ENCODE assay signal across 26 mouse cellular contexts in genomic region chr11:63833480-63833879, GRCm38 (mm10).
DNase-seq lines count a peak whose midpoint lies in the region; ATAC-seq and TF ChIP-seq lines count a peak whose summit lies in the region.
"Had no signal": no experiment of that assay in that cellular context is flagged by ENCODE, and none has a peak within 500 bp of the region (broad histone marks: within the 10 kb centered on the region; RNA-seq: fewer than 3 reads in every experiment).

No protein-coding gene starts in this region.

- TF ChIP-seq CTCF in forebrain, postnatal 0 days (IDR thresholded peaks at IDR 0.05; ENCODE audit: low read depth) = no peak

- no peaks in the 10 kb centered on the region for H3K36me3 ChIP-seq in midbrain, embryonic 11.5 days (ENCODE audit: control insufficient read depth, insufficient read depth, low read length)
- no peaks in the 10 kb centered on the region for H3K36me3 ChIP-seq in midbrain, embryonic 15.5 days (replicated peaks)
- H3K36me3 ChIP-seq in heart, embryonic 14.5 days (ENCODE audit: control insufficient read depth, insufficient read depth, low read length) = no peaks in the 10 kb centered on the region
- no peaks in the 10 kb centered on the region for H3K36me3 ChIP-seq in forebrain, postnatal 0 days (ENCODE audit: insufficient read depth)
- H3K36me3 ChIP-seq: embryonic facial prominence, embryonic 12.5 days; hindbrain, embryonic 13.5 days; kidney, embryonic 15.5 days; limb, embryonic 15.5 days; midbrain, embryonic 12.5 days had no signal

- no peak overlapping the region for H3K4me2 ChIP-seq in midbrain, embryonic 11.5 days
- H3K4me2 ChIP-seq in midbrain, embryonic 15.5 days = no peak overlapping the region
- H3K4me2 ChIP-seq in heart, embryonic 14.5 days (ENCODE audit: low read length) = peak overlapping the region; percentile 51
- no peak overlapping the region for H3K4me2 ChIP-seq in forebrain, postnatal 0 days (ENCODE audit: low read depth)
- H3K4me2 ChIP-seq: embryonic facial prominence, embryonic 12.5 days; hindbrain, embryonic 13.5 days; kidney, embryonic 15.5 days; limb, embryonic 15.5 days; lung, embryonic 14.5 days; midbrain, embryonic 12.5 days had no signal

- WGBS in midbrain, embryonic 11.5 days = 90% methylated on average over 3 of the region's 3 CpGs
- WGBS in midbrain, embryonic 15.5 days = 91% methylated on average over 3 of the region's 3 CpGs
- 52% methylated on average over 3 of the region's 3 CpGs for WGBS in heart, embryonic 14.5 days
- 64% methylated on average over 3 of the region's 3 CpGs for WGBS in forebrain, postnatal 0 days

- H3K27ac ChIP-seq in midbrain, embryonic 11.5 days (ENCODE audit: low read depth, low read length) = no peak overlapping the region
- no peak overlapping the region for H3K27ac ChIP-seq in midbrain, embryonic 15.5 days
- H3K27ac ChIP-seq in heart, embryonic 14.5 days (replicated peaks in 1 of 2; ENCODE audit: control insufficient read depth in 1 of 2, insufficient read depth in 1 of 2, low read depth in 2 of 2, low read length in 2 of 2) = peak overlapping the region; percentile 93 to 95
- no peak overlapping the region for H3K27ac ChIP-seq in forebrain, postnatal 0 days (ENCODE audit: low read depth, low read length)
- H3K27ac ChIP-seq: embryonic facial prominence, embryonic 12.5 days; hindbrain, embryonic 13.5 days; kidney, embryonic 15.5 days; limb, embryonic 15.5 days; liver, embryonic 14.5 days; midbrain, embryonic 12.5 days had no signal

- DNase-seq in midbrain, embryonic 11.5 days (ENCODE audit: low spot score, missing footprints) = peak; percentile 64
- peak; percentile 16 for DNase-seq in heart, adult 8-10 months (ENCODE audit: low spot score)
- DNase-seq in heart, postnatal 4 days = peak; percentile 18
- no peak for DNase-seq in frontal cortex, postnatal 14 days (ENCODE audit: low spot score in 2 of 2)
- DNase-seq in forebrain, postnatal 0 days = no peak
- DNase-seq in kidney, postnatal 4 days = no peak
- DNase-seq: adrenal gland, adult 8-10 months; cerebellum, adult 8-10 months; cerebellum, postnatal 25 days; kidney, adult 11 months; kidney, postnatal 25 days; lung, embryonic 14.5 days; lung, postnatal 14 days; retina, postnatal 1 day; right cerebral cortex, postnatal 14 days; thymus, postnatal 4 days had no signal

- no peaks in the 10 kb centered on the region for H3K27me3 ChIP-seq in midbrain, embryonic 11.5 days (ENCODE audit: control insufficient read depth, insufficient read depth, low read length)
- H3K27me3 ChIP-seq in midbrain, embryonic 15.5 days (replicated peaks) = no peaks in the 10 kb centered on the region
- no peaks in the 10 kb centered on the region for H3K27me3 ChIP-seq in heart, embryonic 14.5 days (ENCODE audit: control insufficient read depth, insufficient read depth, low read length)
- no peaks in the 10 kb centered on the region for H3K27me3 ChIP-seq in forebrain, postnatal 0 days (ENCODE audit: insufficient read depth, low read length)
- H3K27me3 ChIP-seq: embryonic facial prominence, embryonic 12.5 days; hindbrain, embryonic 13.5 days; kidney, embryonic 15.5 days; limb, embryonic 15.5 days; midbrain, embryonic 12.5 days had no signal

- no peak overlapping the region for H3K4me3 ChIP-seq in midbrain, embryonic 11.5 days (ENCODE audit: low read depth, low read length)
- H3K4me3 ChIP-seq in midbrain, embryonic 15.5 days = no peak overlapping the region
- peak overlapping the region in 1 of 2 experiments; percentile 10; a peak in 1 of 4 replicates for H3K4me3 ChIP-seq in heart, embryonic 14.5 days (ENCODE audit: control insufficient read depth in 1 of 2, insufficient read depth in 1 of 2, low read depth in 1 of 2, low read length in 2 of 2)
- no peak overlapping the region for H3K4me3 ChIP-seq in forebrain, postnatal 0 days (ENCODE audit: low read depth, low read length)
- H3K4me3 ChIP-seq: embryonic facial prominence, embryonic 12.5 days; hindbrain, embryonic 13.5 days; kidney, embryonic 15.5 days; limb, embryonic 15.5 days; midbrain, embryonic 12.5 days had no signal

- no peaks in the 10 kb centered on the region; the same call in 1 of the 2 replicates for H3K4me1 ChIP-seq in midbrain, embryonic 11.5 days (ENCODE audit: control insufficient read depth, insufficient read depth, low read length)
- 0 out of 2 replicates have a peak, but pooled peaks cover 4% of the 10 kb centered on the region for H3K4me1 ChIP-seq in midbrain, embryonic 15.5 days
- H3K4me1 ChIP-seq in heart, embryonic 14.5 days (ENCODE audit: control insufficient read depth in 2 of 2, insufficient read depth in 2 of 2, low read length in 2 of 2) = peaks cover 24 to 35% of the 10 kb centered on the region in 2 experiments
- H3K4me1 ChIP-seq in forebrain, postnatal 0 days (ENCODE audit: insufficient read depth) = no peaks in the 10 kb centered on the region
- H3K4me1 ChIP-seq: embryonic facial prominence, embryonic 12.5 days had no signal

- H3K9me3 ChIP-seq in midbrain, embryonic 11.5 days (ENCODE audit: control insufficient read depth, low read length) = no peaks in the 10 kb centered on the region
- H3K9me3 ChIP-seq in midbrain, embryonic 15.5 days = no peaks in the 10 kb centered on the region
- 0 out of 2 replicates have a peak, but pooled peaks cover 3% of the 10 kb centered on the region for H3K9me3 ChIP-seq in heart, embryonic 14.5 days (ENCODE audit: control insufficient read depth, low read length)
- no peaks in the 10 kb centered on the region for H3K9me3 ChIP-seq in forebrain, postnatal 0 days (ENCODE audit: low read length)
- H3K9me3 ChIP-seq: embryonic facial prominence, embryonic 12.5 days; hindbrain, embryonic 13.5 days; kidney, embryonic 15.5 days; limb, embryonic 15.5 days; midbrain, embryonic 12.5 days had no signal

- H3K9ac ChIP-seq in midbrain, embryonic 11.5 days (ENCODE audit: low read length) = no peak overlapping the region
- H3K9ac ChIP-seq in midbrain, embryonic 15.5 days = no peak overlapping the region
- H3K9ac ChIP-seq in heart, embryonic 14.5 days (ENCODE audit: low read length) = peak overlapping the region; percentile 52; the same call in 1 of the 2 replicates
- H3K9ac ChIP-seq in forebrain, postnatal 0 days = no peak overlapping the region
- H3K9ac ChIP-seq: embryonic facial prominence, embryonic 12.5 days; hindbrain, embryonic 13.5 days; kidney, embryonic 15.5 days; limb, embryonic 15.5 days; liver, embryonic 14.5 days; lung, embryonic 14.5 days; midbrain, embryonic 12.5 days had no signal

- ATAC-seq in midbrain, embryonic 11.5 days (ENCODE audit: low FRiP score) = no peak
- no peak for ATAC-seq in midbrain, embryonic 15.5 days (replicated peaks)
- ATAC-seq in heart, embryonic 14.5 days (ENCODE audit: insufficient number of reproducible peaks, insufficient read depth, low FRiP score, low read depth) = 0 out of 2 replicates have a peak, but pooled peaks have one; percentile 53
- ATAC-seq in forebrain, postnatal 0 days = no peak
- ATAC-seq: CD4-positive, CD25-positive, alpha-beta regulatory T cell, adult 4 months; forebrain, embryonic 14.5 days had no signal

Comparison
In these comparisons a context has a peak if more than half of its experiments do, and no peak if none do; other contexts are left out.
1. DNase-seq: peak in midbrain, embryonic 11.5 days (single experiment), heart, adult 8-10 months (single experiment) and heart, postnatal 4 days (single experiment); none in frontal cortex, postnatal 14 days (0 of 2), forebrain, postnatal 0 days (single experiment) and kidney, postnatal 4 days (0 of 2).
2. H3K27ac ChIP-seq: peak in heart, embryonic 14.5 days (2 of 2); none in midbrain, embryonic 11.5 days (single experiment), midbrain, embryonic 15.5 days (single experiment) and forebrain, postnatal 0 days (single experiment).